Mouse (Mus musculus) E14TG2a.4 (cell line): ENCODE results near the gene Slfn3.

Experiments used
- CTCF ChIP-seq: conservative IDR thresholded peaks from 2 replicates; pipeline ENCODE4 v1.5.1; 2014; ENCODE audit warnings: low read length
- NANOG ChIP-seq: IDR thresholded peaks from 2 replicates; pipeline ENCODE4 v1.6.1; 2014; ENCODE audit warnings: borderline replicate concordance, low read length, mixed read lengths
- POU5F1 ChIP-seq: IDR thresholded peaks from 2 replicates; pipeline ENCODE4 v1.6.1; 2014; ENCODE audit warnings: low read length, borderline replicate concordance

DNA sequence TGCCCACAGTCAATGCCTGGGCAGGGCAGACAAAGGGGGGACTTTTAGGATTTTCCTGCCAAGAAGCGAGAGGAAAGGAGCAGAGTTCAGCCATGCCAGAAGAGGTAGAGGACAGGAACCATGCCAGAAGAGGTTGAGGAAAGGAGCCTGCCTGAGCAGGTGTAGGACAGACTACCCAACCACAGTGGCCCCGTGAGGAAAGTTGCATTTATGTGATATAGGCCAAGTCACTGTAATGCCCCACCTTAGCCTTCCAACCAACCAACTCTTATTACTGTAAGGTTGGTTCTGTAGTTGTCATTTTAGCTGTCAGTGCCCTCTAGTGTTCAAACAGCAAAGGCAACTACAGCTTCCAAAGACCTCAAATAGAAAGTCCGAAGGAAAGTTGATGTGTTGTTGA lies 871 bp downstream of the Slfn3 start:
- peak; percentile 61 for TF ChIP-seq CTCF
- TF ChIP-seq NANOG: no peak
- no peak for TF ChIP-seq POU5F1
